Mouse (Mus musculus) cerebellum, adult 2 months (tissue): ENCODE data around the gene Hist2h4.

Source experiments
- CTCF ChIP-seq: fragments of 200-500 bp; IDR thresholded peaks from 2 replicates; pipeline ENCODE4 v1.5.1; 2011; ENCODE audit warnings: low read depth, mild to moderate bottlenecking, control low read depth, low read length, moderate library complexity, borderline replicate concordance; ENCODE audit not compliant: insufficient read depth
- POLR2A ChIP-seq: fragments of 200-500 bp; IDR thresholded peaks from 2 replicates; pipeline ENCODE4 v1.6.1; 2011; ENCODE audit warnings: low read length, control low read depth, borderline replicate concordance; ENCODE audit not compliant: insufficient read depth

- TF ChIP-seq CTCF = no peak
- TF ChIP-seq POLR2A = no peak
Measured at GRCm38 (mm10) chr3:96312341-96313098, 49.4 kb upstream of the Hist2h4 start.
